Mouse (Mus musculus) 416B (cell line): ENCODE measurements around the gene Trmt5.

Source experiments
- DNase-seq: peaks from one replicate; pipeline ENCODE4 v3.0.0; 2011; ENCODE audit warnings: low read depth

Trmt5 gene

DNA sequence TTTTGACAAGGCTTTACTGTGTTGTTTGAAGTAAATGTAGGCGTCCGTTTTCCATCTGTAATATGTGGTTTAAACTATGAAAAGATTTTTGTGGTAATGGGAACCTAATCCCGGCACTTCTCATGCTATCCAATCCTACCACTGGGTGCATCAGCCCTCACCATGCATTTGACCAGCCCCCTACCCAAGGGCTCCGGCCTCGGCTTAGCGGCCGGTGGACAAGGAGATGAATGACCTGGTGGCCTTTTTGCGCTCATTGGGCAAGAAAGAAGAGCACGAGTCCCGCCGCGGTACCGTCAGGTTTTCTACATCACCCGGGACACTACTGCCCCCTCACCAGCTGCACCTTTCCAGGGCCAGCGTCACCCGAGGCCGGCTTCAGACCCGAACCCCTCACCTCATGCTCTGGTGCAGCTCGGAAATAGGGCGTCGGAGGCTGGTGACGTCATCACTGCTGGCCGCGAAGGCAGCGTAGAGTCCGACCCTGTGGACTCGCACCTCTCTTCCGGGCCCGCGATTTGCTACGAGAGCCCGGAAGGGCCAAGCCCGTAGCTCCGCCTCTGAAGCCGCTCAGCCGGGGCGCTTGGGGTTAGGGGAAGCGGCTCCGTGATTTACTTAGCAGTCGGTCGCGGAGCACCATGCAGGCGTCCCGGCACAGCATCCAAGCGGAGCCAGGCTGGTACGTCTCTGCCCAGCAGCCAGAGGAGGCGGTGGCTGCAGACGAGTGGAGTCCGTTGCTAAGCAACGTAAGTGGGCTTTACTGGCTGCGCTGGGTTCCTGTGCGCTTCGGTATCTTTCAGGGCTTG, at the start of gene Trmt5, which contains the start of gene Slc38a6:
Gene Trmt5, minus strand, starts transcription at position 424 of the 806 bp plus-strand sequence.
Gene Slc38a6, plus strand, starts transcription at position 493 of the 806 bp plus-strand sequence.
- peak; percentile 95 for DNase-seq

DNA sequence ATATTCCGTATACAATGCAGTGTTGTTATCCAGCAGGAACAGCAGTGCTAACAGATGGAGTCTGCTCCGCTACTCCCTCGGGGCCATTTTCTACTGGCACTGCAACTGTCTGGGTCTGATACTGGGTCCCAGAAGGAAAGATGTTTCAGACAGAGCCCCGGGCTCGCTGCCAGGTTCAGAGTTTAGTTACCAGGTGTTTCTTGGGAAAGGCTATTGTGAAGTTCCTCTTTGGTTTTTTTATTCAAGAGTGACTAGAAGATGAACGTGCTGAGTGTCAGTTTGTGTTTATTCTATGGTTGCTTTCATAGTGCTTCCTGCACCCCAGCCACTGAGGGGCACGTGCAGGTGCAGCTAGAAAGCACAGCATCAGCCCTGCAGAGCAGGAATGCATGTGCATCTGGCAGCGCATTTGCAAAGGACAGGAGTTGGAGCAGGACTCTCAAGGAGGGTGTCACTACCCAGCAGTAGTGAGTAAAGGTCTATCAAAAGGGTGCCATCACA, 47.6 kb upstream of the Trmt5 start:
- no peak for DNase-seq

DNA sequence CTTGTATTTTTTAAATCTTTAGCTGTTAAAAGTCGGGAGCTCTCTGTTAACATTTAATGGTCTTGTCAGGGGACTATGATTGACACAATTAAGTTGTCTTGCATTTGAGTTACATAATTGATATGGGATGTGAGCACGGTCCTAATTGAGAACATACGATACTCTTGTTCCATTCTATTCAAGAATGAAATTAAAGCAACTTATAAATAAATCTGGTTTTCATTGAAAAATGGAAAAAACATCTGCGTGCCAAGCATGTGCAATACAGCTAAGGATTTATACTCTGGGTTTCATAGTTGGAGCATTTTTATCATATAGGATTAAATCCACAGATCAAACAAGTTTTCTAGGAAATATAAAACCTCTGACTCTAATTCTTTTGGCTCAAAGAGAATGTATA, 46.2 kb upstream of the Trmt5 start:
- DNase-seq: no peak

DNA sequence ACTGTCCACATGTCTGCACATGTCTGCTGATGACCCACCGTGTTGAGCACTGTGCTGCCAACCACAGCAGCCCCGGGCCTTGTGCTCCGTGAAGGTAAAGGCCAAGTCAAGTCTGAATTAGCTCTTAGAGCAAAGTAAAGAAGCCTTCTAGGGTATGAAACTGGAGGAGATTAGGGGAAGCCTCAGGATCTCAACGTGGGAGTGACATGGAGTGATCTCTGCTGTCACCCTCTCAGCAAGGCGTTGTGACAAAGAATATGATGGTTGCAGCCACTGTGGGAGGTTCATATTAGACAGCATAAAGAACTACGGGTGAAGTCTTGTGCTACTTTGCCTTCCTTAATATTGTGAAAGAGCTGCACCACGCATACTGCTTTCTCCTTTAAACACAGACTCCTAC, 43.7 kb upstream of the Trmt5 start:
- peak; percentile 7 for DNase-seq

DNA sequence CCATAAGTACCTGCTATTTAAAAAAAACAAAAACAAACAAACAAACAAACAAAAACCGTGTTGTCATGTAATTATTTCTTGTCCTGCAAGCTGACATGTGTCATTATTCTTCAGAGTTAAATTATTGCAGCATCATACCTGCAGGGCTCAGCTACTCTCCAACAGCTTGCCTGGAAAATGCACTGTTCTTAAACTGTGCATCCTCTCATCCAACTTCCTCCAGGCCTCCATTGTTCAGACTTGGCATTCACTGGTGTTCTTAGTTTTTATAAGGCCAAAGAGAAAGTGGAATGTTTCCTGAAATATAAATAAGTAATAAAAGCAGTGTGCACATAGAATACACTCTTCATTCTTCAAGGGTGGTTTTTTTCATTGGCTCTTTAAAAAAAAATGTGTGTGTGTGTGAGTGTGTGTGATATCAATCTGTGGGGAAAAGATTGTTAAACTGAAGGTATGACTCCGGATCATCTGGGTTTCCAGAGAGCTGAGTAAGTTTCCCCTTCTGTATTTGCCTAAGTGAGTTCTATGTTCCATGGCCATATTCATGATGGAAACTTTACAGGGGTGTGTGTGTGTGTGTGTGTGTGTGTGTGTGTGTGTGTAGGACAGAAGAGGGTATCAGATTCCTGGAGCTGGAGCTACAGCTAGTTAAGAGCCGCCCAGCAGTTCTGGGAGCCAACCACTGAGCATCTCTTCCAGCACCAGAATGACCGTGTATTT, 42.1 kb upstream of the Trmt5 start:
- DNase-seq: peak; percentile 48

DNA sequence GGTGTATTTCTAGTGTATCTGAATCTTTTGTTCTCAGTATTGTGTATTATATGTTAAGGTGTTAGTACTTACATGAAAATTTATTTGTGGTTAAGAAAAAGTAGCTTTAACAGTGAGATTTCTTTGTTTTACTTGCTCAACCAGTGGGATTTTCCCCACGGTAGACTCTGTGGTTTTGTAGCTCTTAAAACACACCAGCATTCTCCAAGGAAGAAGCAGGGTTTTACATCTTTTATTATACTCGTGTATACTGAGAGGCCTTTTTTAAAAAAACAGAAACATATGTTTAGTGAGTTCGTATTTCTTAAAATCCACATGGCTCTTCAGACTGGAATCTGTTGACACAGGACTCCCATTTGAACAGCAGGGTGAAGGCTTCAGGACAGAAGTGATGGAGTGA, 40.9 kb upstream of the Trmt5 start:
- DNase-seq: no peak

DNA sequence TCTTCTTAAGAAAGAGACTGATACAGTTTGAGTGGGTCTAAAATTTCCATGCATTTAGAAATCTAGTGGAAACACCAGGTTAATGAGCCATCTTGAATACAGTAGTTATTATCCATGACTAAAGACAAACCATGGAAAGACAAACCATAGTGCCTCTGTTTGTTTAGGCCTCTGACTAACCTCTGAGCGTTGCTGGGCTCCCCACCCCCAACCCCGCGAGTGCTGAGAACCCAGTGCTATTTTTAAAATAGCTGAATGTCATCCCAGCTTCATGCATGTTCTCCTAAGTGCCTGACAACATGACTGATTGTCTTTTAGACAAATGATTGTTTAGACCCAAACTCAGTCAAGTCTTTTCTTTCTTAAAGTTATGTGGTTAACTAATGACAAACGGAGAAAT, 39.1 kb upstream of the Trmt5 start:
- DNase-seq: peak; percentile 61

DNA sequence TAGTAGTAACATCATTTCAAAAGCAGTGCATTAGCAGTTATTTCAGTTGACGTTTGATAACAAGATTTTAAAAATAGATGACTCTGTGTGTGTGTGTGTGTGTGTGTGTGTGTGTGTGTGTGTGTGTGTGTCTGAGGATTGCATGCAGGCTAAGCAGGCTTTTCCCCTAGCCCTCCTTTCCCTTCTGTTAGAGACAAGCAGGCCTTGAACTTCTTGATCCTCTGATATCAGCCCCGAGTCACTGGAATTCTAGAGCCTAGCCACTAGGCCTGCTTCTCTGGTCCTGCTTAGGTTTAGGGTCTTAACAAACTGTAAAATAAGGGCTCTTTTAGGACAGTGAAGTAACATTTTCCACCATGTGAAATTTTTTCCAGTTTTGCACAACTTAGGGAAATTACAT, 38.7 kb upstream of the Trmt5 start:
- peak; percentile 57 for DNase-seq

DNA sequence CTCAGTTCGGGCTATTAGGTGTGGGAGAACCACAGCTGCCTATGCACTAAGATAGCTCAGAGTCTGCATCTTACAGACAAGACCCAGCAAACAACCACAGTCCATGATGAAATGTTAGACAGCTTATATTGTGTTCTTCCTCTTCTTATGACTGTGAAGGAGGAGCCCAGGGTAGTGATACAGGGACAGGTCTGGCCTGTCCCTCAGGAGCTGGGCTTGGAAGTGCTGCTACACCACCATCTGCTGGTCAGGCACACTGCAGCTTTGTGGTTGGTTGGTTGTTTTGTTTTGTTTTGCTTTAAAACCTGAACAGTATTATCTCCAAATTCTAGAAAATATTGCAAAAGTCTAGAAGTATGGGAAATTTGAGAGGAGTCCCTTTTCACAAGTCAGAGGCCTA, 38.2 kb upstream of the Trmt5 start:
- peak; percentile 86 for DNase-seq

DNA sequence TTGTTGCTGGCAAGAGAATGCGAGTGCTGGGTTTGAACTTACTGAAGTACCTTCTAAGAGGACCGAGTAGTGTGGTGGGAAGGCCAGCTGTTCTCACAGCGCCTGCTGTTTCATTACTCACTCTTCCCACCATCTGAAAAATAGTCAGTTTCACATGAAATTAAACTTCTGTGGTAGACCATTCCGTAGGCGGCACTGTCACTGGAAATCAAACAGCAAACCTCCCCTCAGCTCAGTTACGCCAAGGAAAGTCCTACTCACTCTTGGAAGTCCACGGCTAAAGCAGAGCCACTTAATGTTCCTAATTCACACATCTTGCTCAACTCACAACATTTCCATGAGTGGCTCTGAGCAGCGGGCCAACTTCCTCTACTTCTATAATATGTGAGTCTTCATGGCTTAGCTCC, 37.7 kb upstream of the Trmt5 start:
- peak; percentile 43 for DNase-seq

DNA sequence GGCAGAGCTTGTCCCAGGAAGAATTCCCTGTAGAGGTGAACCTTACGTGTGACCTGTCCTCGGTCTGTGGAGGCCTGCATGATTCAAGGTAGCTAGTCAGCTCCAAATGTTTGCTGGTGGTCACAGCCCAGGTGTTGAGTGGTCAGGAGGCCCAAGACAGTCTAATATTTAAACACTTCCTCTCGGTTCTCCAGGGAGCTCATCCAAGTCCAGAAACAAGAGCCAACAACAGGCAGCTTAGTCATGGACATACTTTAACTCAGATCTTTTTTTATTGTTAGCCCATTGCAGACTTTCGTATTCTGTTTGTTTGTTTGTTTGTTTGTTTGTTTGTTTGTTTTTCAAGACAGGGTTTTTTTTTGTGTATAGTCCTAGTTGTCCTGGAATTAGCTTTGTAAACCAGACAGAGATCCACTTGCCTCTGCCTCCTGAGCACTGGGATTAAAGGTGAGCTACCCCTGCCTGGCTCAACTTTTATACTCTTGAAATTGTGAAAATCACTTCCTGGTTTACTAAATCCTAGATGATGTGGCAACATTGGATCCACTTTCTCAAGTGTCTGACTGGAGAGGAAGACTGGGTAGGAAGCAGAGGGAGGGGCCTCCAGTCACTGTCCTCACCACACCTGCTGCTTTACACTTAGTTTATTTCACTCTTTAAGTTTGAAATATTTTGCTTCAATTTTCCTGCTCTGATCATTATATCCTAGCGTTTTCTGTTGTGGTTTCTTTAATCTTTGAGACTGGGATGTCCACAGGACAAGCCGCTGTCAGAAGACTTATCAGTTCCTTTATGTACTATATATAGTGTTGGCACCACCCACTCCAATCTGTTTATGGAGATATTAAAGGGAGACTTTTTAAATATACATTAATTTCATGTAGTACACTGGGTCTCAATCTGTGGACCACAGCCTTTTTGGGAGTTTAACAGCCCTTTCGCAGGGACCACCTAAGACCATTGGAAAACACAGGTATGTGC, 31.5 kb upstream of the Trmt5 start:
- peak; percentile 56 for DNase-seq

DNA sequence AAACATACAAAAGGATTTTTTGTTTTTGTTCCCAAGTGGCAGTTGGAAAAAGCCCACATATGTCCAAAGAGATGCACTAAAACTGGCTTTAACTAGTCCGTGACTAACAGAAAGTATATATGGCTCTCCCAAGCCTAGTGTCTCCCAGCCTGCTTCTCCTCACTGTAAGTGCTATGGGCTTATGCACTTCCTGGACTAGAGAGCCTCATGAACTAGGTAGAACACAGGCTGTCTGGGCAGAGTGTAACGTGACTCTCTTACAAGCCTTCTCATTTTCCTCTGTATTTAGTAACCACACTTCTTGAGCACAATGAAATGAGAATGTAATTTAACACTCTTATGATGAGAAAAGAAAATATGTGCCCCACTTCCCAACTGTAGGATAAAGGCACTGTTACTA, 22.2 kb upstream of the Trmt5 start:
- DNase-seq: peak; percentile 52

DNA sequence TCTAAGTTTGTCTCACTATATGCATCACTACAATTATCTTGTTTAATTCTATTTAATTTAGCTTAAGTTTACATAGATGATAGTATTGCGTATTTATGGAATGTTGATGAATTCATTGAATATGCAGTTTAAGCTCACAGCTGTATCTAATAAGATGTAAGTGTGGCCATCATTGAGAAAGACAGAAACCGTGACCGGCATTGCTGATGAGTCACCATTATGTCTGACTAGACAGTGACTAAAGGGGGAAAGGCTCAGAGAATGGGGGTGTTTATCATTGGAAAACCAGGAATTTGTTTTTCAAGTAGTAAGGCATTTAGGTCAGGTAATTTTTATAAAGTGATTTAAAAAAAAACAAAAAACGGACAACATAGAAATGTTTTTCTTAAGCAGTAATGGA, 21.2 kb upstream of the Trmt5 start:
- DNase-seq: peak; percentile 27

DNA sequence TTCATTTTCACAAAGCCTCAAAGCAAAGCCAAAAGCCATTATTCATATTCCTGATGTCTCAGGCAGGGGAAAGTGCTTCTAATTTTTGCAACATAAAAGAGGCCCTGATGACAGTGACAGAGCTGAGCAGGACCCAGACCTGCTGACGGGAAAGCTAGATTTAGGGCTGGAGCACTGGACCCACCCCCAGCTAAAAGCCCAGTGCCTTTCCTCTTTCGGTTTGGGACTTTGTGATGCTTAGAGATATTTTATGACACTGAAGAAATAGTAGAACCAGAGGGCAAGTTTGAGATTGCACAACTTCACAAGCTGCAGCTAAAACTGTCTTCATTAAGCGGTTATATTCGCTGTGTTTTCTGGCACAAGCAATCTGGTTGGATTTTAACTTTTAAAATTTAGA, 18.1 kb upstream of the Trmt5 start:
- DNase-seq: peak; percentile 26

DNA sequence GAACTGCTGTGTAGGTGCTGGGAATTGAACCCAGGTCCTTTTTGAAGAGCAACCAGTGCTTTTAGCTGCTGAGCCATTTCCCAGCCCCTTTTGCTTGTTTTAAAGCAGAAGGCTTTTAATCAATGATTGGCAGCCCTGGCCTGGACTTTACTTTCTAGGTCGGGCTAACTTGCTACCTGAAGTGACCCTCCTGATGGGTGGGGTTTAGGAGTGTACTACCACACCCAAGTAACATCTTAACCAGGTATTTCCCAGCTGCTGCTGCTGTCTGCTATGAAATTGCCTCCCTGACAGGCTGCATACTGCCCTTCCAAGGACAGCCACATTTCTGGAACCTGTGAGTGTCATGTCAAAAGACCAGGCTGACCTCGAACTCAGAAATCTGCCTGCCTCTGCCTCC, 14.0 kb upstream of the Trmt5 start:
- DNase-seq: no peak

DNA sequence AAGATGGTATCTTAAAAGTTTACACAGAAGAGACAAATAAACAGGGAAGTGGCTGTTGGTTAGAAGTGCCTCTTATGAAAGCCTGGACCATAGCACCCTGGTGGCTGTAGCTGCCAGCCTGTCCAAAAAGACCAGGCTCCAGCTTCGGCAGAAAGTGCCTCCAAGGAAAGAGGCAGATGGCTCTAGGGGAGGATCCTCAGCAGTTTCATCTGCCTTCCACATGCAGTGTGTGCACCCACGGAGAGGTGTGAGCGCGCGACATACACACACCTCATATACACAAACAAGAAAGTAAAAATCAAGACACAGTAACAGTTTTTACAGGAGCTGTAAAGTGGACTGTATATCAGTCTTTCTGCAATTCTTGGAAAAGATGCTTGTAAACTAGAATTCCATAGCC, 12.1 kb upstream of the Trmt5 start:
- DNase-seq: no peak

DNA sequence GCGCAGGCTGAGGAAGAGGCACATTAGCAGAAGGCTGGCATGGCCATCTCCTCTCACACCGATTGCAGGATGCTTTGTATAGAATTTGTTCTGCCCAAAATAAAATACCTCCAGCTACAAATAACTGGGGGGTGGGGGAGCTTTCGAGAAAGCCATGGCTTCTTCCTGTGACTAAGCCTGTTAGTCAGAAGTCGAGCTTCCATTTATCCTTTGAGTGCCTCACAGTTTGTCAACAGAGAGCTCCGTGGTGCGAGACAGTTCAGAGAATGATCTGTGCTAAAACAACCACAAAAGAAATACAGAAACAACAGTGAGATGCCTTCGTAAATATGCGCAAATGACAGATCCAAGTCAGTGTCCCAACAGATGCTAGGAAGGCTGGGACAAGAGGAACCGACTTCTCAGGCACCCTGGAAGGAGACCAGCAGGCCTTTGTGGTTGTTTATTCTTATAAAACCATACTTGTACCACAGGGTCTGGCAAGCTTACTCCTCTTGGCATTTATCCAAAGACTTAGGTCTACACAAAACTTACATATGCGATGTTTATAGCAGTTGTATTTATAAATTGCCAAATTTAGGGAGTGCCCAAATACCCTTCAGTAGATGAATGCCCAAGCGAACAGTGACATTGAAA, 9.1 kb upstream of the Trmt5 start:
- peak; percentile 64 for DNase-seq

DNA sequence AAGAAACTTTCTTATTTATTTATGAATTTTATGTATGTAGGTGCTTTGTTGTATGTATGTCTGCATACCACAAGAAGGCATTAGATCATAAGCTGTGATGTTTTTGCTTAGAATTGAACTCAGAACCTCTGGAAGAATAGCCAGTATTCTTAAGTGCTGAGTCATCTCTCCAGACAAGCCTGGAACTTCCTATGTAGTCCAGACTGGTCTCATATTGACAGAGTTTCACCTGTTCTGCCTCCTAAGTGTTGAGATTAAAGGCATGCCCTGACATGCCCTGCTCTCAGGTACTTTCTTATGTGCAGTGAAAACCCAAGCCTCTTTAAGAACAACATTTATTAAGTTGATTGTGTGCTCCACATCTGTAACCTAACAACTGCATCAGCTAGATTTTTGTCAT, 8.4 kb upstream of the Trmt5 start:
- peak; percentile 25 for DNase-seq

DNA sequence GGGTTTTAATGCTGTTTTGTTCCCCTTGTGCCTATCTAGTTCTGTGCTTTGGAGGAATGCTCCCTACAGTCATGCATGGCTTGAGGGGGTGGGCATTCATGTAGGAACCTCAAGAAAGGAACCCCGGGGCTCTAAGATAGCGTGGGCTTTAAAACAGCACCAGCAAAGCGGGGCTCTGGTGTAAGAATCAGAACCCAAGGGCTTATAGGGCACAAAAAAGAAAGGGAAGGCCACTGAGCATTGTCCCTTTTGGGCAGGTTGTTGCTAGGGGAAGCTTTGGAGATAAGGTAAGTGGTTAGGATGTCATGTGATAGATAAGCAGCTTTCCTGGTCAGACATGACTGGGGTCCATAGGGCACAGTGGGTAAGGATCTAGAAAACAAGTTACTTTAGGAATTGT, 2.1 kb upstream of the Trmt5 start:
- no peak for DNase-seq

DNA sequence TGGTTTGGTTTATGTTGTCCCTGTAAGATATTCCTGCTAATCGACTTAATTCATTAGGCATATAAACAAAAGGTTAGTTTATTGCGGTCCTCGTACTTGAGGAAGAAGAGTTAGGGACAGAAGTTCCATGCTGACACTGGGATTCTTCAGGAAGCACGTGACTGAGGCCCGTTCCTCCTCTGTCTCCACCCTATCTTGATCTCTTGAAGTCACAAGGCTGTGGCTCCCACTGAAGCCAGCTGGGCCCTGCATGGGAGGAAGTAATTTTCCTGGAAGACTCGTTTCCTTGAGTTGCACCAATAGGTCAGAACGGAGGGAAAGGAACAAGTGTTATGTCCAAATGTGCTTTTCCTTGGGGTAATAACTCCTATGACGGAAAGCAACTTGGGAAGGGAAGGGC, 1.1 kb upstream of the Trmt5 start:
- DNase-seq: no peak

DNA sequence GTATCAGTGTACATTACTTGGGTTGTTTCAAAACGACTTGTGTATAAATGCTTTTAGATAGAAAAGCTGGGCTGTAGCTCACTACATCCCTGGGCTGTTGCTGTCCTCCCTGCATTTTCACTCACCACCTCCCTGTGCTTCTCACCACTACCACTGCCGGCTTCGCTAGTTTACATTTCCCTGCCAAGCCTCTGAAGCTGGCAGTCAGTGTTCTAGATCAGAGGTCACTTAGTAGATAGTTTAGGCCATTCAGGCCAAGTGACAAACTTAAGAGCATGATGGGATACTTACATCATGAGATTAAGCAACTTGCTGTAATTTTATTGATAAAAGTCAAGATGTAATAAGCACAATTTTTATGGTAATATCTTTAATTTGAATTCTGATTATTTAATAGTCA, 11.6 kb downstream of the Trmt5 start:
- no peak for DNase-seq

DNA sequence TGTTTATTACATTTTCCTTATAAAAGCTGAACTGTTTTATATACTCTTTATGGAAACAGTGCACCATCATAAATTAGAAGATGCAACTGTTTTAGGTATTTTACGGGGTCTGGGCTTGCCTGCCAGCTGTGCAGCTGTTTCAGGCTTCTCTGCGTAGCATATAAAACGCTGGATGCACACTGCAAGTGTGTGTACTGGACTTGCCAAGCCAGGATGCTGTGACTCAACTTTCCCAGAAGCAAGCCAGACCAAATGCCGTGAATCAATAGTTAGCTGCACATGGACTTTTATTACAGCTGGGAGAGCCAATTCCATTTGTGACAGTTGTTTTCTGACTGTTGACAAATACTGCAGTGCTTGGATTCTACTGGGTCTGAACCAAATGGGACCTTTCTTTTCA, 16.6 kb downstream of the Trmt5 start:
- no peak for DNase-seq
